Mouse (Mus musculus): Measurements from ENCODE around the gene Gpa33.

DNA sequence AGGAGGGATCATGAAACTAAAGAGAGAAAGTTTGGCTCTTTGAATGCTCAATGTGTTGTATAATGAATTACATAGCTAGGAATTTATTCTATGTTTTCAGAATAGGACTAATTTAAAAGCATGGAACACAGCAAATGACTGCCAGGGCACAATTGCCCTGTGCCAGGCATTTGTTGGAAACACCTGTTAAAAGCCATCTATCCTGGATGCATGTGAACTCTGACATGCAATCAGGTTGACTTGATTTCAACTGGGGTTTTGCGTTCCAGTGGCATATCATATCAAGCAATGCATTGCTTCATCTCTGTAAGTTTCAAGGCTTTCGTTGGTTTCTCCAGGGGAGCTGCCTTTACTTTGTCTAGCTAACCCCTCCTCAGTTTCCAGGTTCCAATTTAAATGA is 39.7 kb upstream of the Gpa33 start:
- TF ChIP-seq EP300 (IDR thresholded peaks at IDR 0.05; ENCODE audit: low read depth), result no peak
- TF ChIP-seq CTCF (IDR thresholded peaks at IDR 0.05; ENCODE audit: low read depth), result no peak

All from liver, embryonic 14.5 days (tissue).